Mouse (Mus musculus) embryonic facial prominence, embryonic 13.5 days (tissue): Measurements from ENCODE around the gene Lrp6. TPM values are rescaled to one million over a fixed set of nuclear protein-coding genes. Genes with fewer than 3 reads are reported as not detected.
A peak's percentile ranks its signal among the peaks of the same experiment; 100 is the strongest.

Source experiments
- ATAC-seq: fragments of 200-750 bp; cut with Nextera tagmentation; 2 replicates; pipeline ENCODE4 v1.8.0; 2017; ENCODE audit warnings: low read depth; ENCODE audit not compliant: insufficient number of reproducible peaks, insufficient read depth, low FRiP score, low TSS enrichment
- H3K27ac ChIP-seq: fragments of 300-500 bp; sonication (generic); 2 replicates; pipeline ENCODE4 v1.5.1; 2015; ENCODE audit warnings: moderate library complexity, mild to moderate bottlenecking, inconsistent platforms
- H3K27me3 ChIP-seq: fragments of 300-500 bp; sonication (generic); 2 replicates; pipeline ENCODE4 v1.6.1; 2015; ENCODE audit warnings: mild to moderate bottlenecking, inconsistent platforms
- H3K36me3 ChIP-seq: fragments of 300-500 bp; sonication (generic); 2 replicates; pipeline ENCODE4 v1.6.1; 2015; ENCODE audit warnings: mild to moderate bottlenecking, inconsistent platforms
- H3K4me1 ChIP-seq: fragments of 300-500 bp; sonication (generic); 2 replicates; pipeline ENCODE4 v1.6.1; 2015; ENCODE audit warnings: inconsistent platforms
- H3K4me2 ChIP-seq: fragments of 300-500 bp; sonication (generic); 2 replicates; pipeline ENCODE4 v1.6.1; 2015; ENCODE audit warnings: moderate library complexity, mild to moderate bottlenecking, inconsistent platforms
- H3K4me3 ChIP-seq: fragments of 300-500 bp; sonication (generic); 2 replicates; pipeline ENCODE4 v1.5.1; 2015; ENCODE audit warnings: mild to moderate bottlenecking, inconsistent platforms
- H3K9ac ChIP-seq: fragments of 300-500 bp; sonication (generic); 2 replicates; pipeline ENCODE4 v1.6.1; 2015; ENCODE audit warnings: mild to moderate bottlenecking, inconsistent platforms
- H3K9me3 ChIP-seq: fragments of 300-500 bp; sonication (generic); 2 replicates; pipeline ENCODE4 v1.6.1; 2016; ENCODE audit warnings: inconsistent platforms
- WGBS: fragments of 180-500 bp; shearing (Covaris S2); methylation state at CpG from one replicate; pipeline ENCODE4 v1.1.7; 2015; ENCODE audit warnings: mixed read lengths; 5-methylcytosine and 5-hydroxymethylcytosine counted together
- polyA plus RNA-seq: library from polyadenylated mRNA; unstranded; fragments of >200 nt; fragmentation: Nextera tagmentation; extraction: Ambion mirVana; gene quantifications from 2 replicates; pipeline ENCODE4 v1.2.1, GENCODE M21; 2015

The Lrp6 gene
- polyA plus RNA-seq, 1 experiment from 2014 or later: 34.2 TPM

DNA sequence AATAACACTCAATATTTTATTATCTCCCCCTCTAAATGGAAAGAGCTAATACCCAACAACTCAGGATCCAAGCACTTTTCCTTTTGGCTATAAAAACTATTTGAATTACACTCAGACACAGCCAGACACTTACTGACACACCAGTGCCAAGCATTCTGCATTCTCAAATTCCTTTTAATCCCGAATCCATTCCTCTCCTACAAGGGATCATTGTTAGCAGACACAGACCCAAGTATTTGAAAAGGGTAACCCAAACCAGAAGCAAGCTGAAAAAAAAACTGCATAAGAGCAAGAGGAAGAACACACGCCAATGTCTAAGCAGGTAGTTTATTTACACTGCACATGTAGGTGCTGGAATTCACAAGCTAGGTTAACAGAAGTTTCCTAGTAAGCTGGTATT is 54.3 kb downstream of the Lrp6 start:
- peaks cover 47% of the 10 kb centered on the region for H3K4me1 ChIP-seq
- 20% methylated on average over 2 of the region's 2 CpGs for WGBS
- no peak overlapping the region for H3K4me2 ChIP-seq
- no peak for ATAC-seq
- no peaks in the 10 kb centered on the region for H3K27me3 ChIP-seq
- no peaks in the 10 kb centered on the region for H3K9me3 ChIP-seq
- peaks cover 5% of the 10 kb centered on the region for H3K36me3 ChIP-seq
- peak overlapping the region; percentile 56; the same call in 1 of the 2 replicates for H3K27ac ChIP-seq
- no peak overlapping the region for H3K9ac ChIP-seq
- no peak overlapping the region for H3K4me3 ChIP-seq

DNA sequence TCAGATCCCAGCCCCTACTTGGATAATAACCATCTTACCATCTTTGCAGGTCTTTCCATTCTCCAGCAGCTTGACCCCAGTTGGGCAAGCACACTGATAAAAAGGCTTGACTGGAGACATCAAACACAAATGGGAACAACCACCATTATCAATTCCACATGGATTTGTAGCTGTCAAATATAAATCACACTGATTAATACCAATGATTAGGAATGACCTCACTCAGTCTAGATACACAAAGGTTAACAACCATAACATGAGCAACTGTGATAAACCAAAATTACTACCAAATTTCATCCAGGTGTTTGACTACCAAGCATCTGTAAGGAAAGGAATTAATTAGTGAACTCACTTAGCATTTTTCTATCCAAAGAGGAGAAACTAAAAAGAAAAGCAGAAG is 55.6 kb downstream of the Lrp6 start:
- H3K9ac ChIP-seq: no peak overlapping the region
- no peak for ATAC-seq
- H3K9me3 ChIP-seq: no peaks in the 10 kb centered on the region
- H3K27me3 ChIP-seq: no peaks in the 10 kb centered on the region
- H3K4me2 ChIP-seq: no peak overlapping the region
- peaks cover 42% of the 10 kb centered on the region for H3K4me1 ChIP-seq
- H3K27ac ChIP-seq: no peak overlapping the region
- H3K36me3 ChIP-seq: peaks cover 18% of the 10 kb centered on the region
- no peak overlapping the region for H3K4me3 ChIP-seq

DNA sequence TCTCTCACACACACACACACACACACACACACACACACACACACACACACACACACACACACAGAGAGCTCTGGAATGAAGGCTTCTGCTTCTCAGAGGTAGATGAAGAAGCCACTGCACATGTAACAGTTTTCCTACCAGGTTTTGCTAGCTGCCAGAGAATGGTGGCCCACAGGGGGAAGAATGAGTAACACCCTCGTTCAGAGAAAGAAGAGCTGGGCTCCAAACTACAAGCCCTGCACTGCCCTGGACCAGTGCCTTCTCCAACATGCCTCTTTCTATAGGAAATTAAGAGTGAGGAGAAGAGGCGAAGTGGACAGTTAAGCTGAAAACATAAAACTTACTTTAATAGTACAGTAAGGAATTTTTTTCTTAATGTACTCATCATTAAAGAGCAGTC is 56.5 kb downstream of the Lrp6 start:
- Histone ChIP-seq H3K9ac (no peak overlapping the region), H3K36me3 (peaks cover 24% of the 10 kb centered on the region), H3K9me3 (no peaks in the 10 kb centered on the region), H3K27me3 (no peaks in the 10 kb centered on the region), H3K4me1 (peaks cover 35% of the 10 kb centered on the region), H3K27ac (peak overlapping the region; percentile 57), H3K4me2 (no peak overlapping the region), H3K4me3 (no peak overlapping the region)
- no peak for ATAC-seq
- WGBS: 45% methylated on average over 2 of the region's 2 CpGs

DNA sequence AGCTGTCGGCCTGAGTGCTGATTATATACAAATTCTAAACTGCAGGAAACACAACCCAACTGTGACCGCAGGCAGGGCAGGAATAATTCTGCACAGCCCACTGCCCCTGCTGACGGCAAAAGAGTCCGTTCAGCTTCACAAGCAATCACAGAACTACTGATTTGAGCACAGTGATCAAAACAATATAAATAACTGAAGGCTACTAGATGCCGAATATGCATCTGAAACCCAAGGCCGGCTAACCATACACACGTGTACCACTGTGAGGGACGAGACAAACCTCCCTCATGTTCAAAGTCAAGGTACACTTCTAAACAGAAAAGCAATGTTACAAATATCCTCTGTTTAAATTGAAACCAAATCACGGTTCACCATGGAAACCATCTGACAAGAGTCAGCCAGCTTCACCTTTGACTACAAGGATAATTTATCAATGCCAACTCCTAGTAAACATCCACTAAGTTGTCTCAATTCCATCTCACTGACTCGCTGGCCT is 57.0 kb downstream of the Lrp6 start:
- H3K27ac ChIP-seq: peak overlapping the region; percentile 57
- peaks cover 29% of the 10 kb centered on the region for H3K36me3 ChIP-seq
- H3K4me3 ChIP-seq: no peak overlapping the region
- no peak overlapping the region for H3K9ac ChIP-seq
- WGBS: 30% methylated on average over 10 of the region's 10 CpGs
- no peak for ATAC-seq
- H3K4me2 ChIP-seq: no peak overlapping the region
- peaks cover 39% of the 10 kb centered on the region for H3K4me1 ChIP-seq
- H3K9me3 ChIP-seq: no peaks in the 10 kb centered on the region
- H3K27me3 ChIP-seq: no peaks in the 10 kb centered on the region

DNA sequence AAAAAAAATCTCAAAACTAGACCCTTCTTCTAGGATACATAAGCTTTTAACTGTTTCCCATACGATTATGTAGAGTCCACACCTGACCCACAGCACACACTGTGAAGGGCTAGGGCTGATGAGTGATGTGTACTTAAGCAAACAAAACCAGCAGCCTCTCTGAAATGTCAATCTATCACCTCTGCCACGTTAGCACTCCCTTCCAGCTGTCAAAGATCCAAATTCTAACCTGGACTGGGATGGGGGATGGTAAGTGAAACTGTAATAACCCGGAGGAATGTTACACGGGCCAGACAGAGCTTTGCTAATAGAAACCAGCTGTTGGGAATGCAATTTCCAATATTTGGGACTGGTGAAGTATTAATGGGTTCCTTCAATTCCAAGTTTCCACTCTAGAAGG is 61.9 kb downstream of the Lrp6 start:
- no peak overlapping the region for H3K4me2 ChIP-seq
- H3K9me3 ChIP-seq: no peaks in the 10 kb centered on the region
- no peak overlapping the region for H3K27ac ChIP-seq
- H3K36me3 ChIP-seq: peaks cover 40% of the 10 kb centered on the region
- H3K27me3 ChIP-seq: no peaks in the 10 kb centered on the region
- H3K9ac ChIP-seq: no peak overlapping the region
- no peak overlapping the region for H3K4me3 ChIP-seq
- 27% methylated on average over 4 of the region's 4 CpGs for WGBS
- no peak for ATAC-seq
- H3K4me1 ChIP-seq: peaks cover 21% of the 10 kb centered on the region

DNA sequence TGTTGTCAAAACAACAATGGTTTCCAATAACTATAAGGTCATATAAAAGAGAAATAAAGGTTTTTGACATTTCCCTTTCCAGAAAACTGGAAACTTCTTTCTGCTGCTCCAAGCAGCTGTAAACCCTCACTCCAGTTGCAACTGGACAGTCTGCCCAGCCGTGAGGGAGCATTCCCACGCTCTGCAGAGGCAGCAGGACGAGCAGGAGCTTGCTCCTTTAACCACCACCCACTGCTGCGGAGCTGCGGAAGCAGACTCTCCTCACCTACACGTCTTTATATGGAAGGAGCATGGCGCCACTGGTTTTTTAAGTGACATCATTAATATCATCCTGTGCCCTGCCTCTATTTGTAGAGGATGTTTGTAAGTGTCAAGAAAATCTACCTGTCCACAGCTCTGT is 64.4 kb downstream of the Lrp6 start:
- no peak overlapping the region for H3K9ac ChIP-seq
- H3K27me3 ChIP-seq: no peaks in the 10 kb centered on the region
- peaks cover 53% of the 10 kb centered on the region for H3K36me3 ChIP-seq
- no peaks in the 10 kb centered on the region for H3K9me3 ChIP-seq
- no peak overlapping the region for H3K4me2 ChIP-seq
- H3K4me3 ChIP-seq: no peak overlapping the region
- H3K4me1 ChIP-seq: peaks cover 17% of the 10 kb centered on the region
- no peak for ATAC-seq
- H3K27ac ChIP-seq: no peak overlapping the region
- WGBS: 79% methylated on average over 7 of the region's 7 CpGs

DNA sequence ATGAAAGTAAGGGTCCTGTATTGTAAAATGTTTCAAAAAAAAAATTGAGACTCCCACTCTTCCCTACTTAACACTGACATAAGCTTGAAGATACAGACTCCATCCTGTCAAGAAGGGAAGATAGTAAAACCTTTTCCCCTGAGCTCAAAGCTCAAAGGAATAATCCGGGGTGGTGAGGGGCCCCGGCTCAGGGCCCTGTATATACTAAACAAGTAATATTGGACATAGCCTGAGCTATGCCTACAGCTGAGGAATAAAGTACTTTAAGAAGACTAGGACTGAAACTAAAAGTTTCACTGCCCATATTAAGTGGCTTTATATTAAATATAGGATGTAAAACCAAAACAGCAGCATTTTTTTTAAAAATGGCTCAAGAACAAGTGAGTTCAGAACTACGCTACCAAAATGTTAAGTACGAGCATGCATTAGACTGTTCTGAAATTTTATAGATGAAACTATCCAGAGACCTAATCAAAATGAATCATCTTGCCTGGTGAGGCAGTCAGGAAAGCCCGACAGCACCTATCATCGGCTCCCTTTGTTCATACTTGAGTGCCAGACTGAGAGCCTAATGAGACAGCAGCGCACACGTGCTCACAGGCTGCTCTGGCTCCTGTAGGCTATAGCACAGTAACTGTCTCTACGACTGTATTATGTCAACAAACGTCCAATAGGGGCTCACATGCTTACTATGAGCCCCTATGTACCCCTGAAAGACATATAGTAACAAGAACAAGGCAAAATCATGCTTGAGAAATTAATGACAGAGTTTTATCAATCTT is 66.2 kb downstream of the Lrp6 start:
- ATAC-seq: no peak
- 62% methylated on average over 10 of the region's 10 CpGs for WGBS

DNA sequence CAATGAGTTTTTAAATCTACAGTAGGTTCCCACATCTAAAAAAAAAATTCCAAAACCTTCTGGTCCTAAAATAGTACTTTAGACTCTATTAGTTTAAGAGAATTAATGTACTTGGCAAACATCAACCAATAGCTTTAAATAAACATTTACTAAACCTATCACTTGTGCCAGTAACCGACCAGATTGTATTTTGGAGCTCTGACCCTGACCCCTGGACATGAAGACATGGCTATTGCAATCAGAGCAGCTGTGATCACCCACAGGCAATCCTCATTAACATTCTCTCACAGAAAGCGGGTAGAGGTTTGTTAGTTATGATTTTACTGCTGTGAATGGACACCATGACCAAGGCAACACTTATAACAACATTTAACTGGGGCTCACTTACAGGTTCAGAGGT is 67.7 kb downstream of the Lrp6 start:
- Histone ChIP-seq H3K36me3 (peaks cover 30% of the 10 kb centered on the region), H3K4me2 (no peak overlapping the region), H3K9ac (no peak overlapping the region), H3K27ac (no peak overlapping the region), H3K9me3 (no peaks in the 10 kb centered on the region), H3K4me3 (no peak overlapping the region), H3K27me3 (no peaks in the 10 kb centered on the region), H3K4me1 (peaks cover 30% of the 10 kb centered on the region)
- WGBS: 84% methylated on average over 2 of the region's 2 CpGs
- no peak for ATAC-seq

More for the DNA sequence above, 66.2 kb downstream of the Lrp6 start:
- no peak overlapping the region for H3K9ac ChIP-seq
- H3K27me3 ChIP-seq: no peaks in the 10 kb centered on the region
- peak overlapping the region; percentile 48; the same call in 1 of the 2 replicates for H3K27ac ChIP-seq
- H3K9me3 ChIP-seq: no peaks in the 10 kb centered on the region
- H3K4me1 ChIP-seq: peaks cover 22% of the 10 kb centered on the region
- H3K4me2 ChIP-seq: no peak overlapping the region
- H3K36me3 ChIP-seq: peaks cover 37% of the 10 kb centered on the region
- H3K4me3 ChIP-seq: no peak overlapping the region

DNA sequence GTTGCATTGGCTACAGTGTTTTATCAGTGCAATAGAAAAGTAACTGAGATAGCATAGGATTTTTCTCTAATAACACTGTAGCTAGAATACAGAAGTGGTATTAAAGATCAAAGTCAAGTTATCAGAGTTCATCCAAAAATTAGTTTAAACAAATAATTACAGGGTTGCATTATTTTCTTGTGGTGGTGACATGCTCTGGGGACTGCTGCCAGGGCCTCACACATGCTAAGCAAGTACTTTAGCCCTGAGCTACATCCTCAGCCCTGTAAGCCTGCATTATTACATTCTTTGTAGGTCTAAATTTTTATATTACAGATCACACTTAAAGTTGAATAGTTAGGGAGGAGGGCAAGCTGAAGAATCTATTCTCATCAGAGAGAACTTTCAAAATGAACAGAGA is 68.2 kb downstream of the Lrp6 start:
- H3K9me3 ChIP-seq: no peaks in the 10 kb centered on the region
- no peaks in the 10 kb centered on the region for H3K27me3 ChIP-seq
- H3K9ac ChIP-seq: no peak overlapping the region
- no peak overlapping the region for H3K4me2 ChIP-seq
- ATAC-seq: no peak
- no peak overlapping the region for H3K27ac ChIP-seq
- H3K4me1 ChIP-seq: peaks cover 32% of the 10 kb centered on the region
- no peak overlapping the region for H3K4me3 ChIP-seq
- peaks cover 25% of the 10 kb centered on the region for H3K36me3 ChIP-seq

DNA sequence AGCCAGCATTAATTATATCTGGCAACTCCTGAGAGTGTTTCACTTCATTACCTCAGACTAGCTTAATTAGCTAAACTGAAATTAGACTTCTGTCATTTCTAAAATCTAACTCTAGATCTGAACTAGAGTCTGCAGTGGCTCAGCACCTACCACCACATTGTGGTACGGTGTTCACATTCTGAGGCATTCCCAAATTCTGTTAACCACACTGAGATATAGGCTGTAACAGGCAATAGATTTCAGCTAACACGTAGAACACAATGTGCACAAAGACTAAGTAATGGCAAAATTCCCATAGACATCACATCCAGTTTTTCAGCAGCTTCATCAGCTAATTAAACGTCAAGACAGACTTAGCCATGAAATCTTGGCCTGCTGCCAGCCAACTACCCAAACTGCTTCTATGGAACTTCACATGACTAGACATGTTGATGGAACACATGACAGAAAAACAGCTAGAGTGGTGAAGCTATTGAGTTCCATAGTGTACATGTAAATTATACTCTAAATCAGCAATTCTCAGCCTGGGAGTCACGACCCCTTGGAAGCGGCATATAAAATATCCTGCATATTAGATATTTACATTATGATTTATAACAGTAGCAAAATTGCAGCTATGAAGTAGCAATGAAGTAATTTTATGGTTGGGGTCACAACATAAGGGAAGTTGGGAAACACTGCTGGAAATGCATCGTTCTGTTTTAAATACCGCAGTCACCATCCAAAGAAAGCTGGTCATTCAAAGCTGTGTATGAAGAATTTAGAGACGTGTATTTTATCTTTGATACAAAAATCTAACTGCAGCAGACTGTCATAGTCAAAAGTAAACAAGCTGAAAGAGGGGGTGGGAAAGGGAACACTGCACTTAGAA is 71.7 kb downstream of the Lrp6 start:
- no peak for ATAC-seq
- Histone ChIP-seq H3K4me3 (no peak overlapping the region), H3K36me3 (peaks cover 17% of the 10 kb centered on the region), H3K9ac (no peak overlapping the region), H3K27ac (no peak overlapping the region), H3K4me1 (peaks cover 24% of the 10 kb centered on the region), H3K27me3 (no peaks in the 10 kb centered on the region), H3K9me3 (no peaks in the 10 kb centered on the region), H3K4me2 (no peak overlapping the region)
- WGBS: 70% methylated on average over 8 of the region's 8 CpGs

DNA sequence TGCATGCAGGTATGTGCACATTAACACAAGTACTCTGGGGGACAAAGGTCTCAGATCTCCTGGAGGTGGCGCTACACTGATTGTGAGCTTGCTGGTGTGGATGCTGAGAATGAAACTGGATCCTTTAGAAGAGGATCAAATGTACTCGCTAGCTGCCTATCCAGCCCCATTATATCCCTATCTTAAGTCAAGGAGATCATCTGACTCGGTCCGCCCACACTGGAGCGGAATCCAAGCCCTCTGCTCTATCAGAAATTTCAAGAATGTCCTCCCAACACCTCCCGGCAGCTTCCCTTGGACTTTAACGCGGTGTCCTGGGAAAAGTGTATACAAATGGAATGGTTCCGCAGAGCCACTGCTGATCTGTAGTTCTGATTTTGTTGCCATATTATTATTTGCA is 77.1 kb downstream of the Lrp6 start:
- Histone ChIP-seq H3K27me3 (no peaks in the 10 kb centered on the region), H3K36me3 (peaks cover 30% of the 10 kb centered on the region), H3K27ac (no peak overlapping the region), H3K9me3 (no peaks in the 10 kb centered on the region), H3K9ac (no peak overlapping the region), H3K4me1 (peaks cover 11% of the 10 kb centered on the region; the same call in 1 of the 2 replicates), H3K4me3 (no peak overlapping the region), H3K4me2 (no peak overlapping the region)
- WGBS: 83% methylated on average over 9 of the region's 9 CpGs
- ATAC-seq: no peak

DNA sequence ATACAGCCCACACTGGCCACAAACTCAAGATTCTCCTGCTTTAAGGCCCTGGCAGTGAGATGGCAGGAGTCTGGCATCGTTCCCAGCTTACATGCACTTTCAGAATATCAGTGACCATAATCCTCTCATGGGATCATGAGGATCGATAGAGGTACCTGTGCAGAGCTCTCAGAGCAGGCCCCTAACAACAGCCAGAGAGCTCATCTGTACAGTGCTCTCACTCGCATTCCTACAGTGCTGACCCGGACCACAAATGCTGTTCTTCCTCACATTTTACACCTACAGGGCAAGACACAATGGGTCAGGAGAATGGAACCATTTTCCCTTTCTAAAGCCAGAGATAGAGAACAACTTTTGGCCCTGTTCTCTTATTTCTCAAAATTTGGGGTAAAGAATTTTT is 77.6 kb downstream of the Lrp6 start:
- no peak overlapping the region for H3K27ac ChIP-seq
- no peaks in the 10 kb centered on the region for H3K27me3 ChIP-seq
- H3K9me3 ChIP-seq: no peaks in the 10 kb centered on the region
- no peak overlapping the region for H3K4me3 ChIP-seq
- no peak for ATAC-seq
- H3K4me1 ChIP-seq: peaks cover 7% of the 10 kb centered on the region; the same call in 1 of the 2 replicates
- peaks cover 35% of the 10 kb centered on the region for H3K36me3 ChIP-seq
- WGBS: 92% methylated on average over 4 of the region's 4 CpGs
- H3K4me2 ChIP-seq: no peak overlapping the region
- H3K9ac ChIP-seq: no peak overlapping the region
